Mouse (Mus musculus): ENCODE results near the gene Map3k10.

DNA sequence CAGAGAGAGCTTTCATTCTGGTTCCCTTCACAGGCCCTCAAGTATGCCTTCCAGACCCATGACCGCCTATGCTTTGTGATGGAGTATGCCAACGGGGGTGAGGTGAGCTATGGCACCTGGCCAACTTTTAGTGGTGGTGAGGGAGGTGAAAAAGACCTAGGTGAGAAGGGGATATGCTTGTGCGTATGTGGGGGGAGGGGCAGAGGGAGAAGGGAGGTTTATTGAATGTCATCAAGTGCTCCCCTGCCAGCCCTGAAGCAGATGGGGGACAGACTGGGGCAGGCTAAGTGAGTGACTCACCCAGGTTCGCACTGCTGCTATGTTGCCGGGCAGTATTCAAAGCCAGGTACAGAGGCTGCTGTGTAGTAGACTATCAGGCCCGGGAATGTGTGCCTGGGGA, 41.2 kb downstream of the Map3k10 start:
- TF ChIP-seq GATA1 (IDR thresholded peaks at IDR 0.05; ENCODE audit: borderline replicate concordance, low read length) (no peak), FLI1 (IDR thresholded peaks at IDR 0.05; ENCODE audit: low read length) (no peak)

Data from megakaryocyte, embryonic 14.5 days (primary cell).